ENCODE assay signal across 9 mouse cellular contexts in the genomic region with DNA sequence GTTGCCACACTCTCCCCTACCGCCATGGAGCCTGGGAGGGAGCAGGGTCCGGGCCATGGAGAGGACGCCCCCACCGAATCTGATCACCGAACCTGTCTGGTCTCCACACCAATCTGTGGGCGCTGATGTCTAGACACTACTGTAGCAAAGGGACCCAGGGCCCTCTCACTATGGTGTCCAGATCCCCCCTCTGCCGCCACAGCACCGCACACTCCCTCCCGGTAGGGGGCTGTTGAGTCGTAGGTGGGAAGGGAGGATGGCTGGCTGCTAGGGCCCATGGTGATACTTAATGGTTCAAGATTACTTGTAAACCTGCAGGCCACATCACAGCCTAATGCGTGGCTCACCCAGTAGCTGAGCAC. TPM values are rescaled to one million over a fixed set of nuclear protein-coding genes. Genes with fewer than 3 reads are reported as not detected.
A peak's percentile ranks its signal among the peaks of the same experiment; 100 is the strongest.
DNase-seq lines count a peak whose midpoint lies in the region; ATAC-seq and TF ChIP-seq lines count a peak whose summit lies in the region.
"Had no signal": no experiment of that assay in that cellular context is flagged by ENCODE, and none has a peak within 500 bp of the region (broad histone marks: within the 10 kb centered on the region; RNA-seq: fewer than 3 reads in every experiment).

No protein-coding gene starts in this region.

- H3K9ac ChIP-seq in lung, embryonic 14.5 days, result peak overlapping the region; percentile 74

- TF ChIP-seq POLR2A in bone marrow macrophage, adult 2 months (IDR thresholded peaks at IDR 0.05; ENCODE audit: borderline replicate concordance, low read depth, low read length), result no peak

- 3% methylated on average over 11 of the region's 11 CpGs for WGBS in lung, embryonic 14.5 days

- no peaks in the 10 kb centered on the region for H3K9me3 ChIP-seq in lung, embryonic 14.5 days (ENCODE audit: low read depth, low read length)
- no peaks in the 10 kb centered on the region for H3K9me3 ChIP-seq in megakaryocyte, embryonic 14.5 days

- DNase-seq in lung, embryonic 14.5 days, result no peak
- DNase-seq in lung, postnatal 36 days, result no peak
- peak; percentile 70 for DNase-seq in thymus, postnatal 4 days
- DNase-seq in urinary bladder, postnatal 36 days (ENCODE audit: low spot score in 2 of 2), result no peak

- TF ChIP-seq CTCF in lung, embryonic 14.5 days (IDR thresholded peaks at IDR 0.05; ENCODE audit: low read depth), result no peak; the same call in 1 of the 2 replicates
- TF ChIP-seq CTCF in bone marrow macrophage, adult 2 months (IDR thresholded peaks at IDR 0.05; ENCODE audit: low read depth, low read length), result no peak

- H3K4me3 ChIP-seq in lung, embryonic 14.5 days (ENCODE audit: low read depth, low read length), result peak overlapping the region; percentile 65
- peak overlapping the region; percentile 65 for H3K4me3 ChIP-seq in bone marrow macrophage, adult 2 months (ENCODE audit: insufficient read depth, low read length)
- H3K4me3 ChIP-seq in megakaryocyte, embryonic 14.5 days (replicated peaks), result peak overlapping the region; percentile 96

- H3K36me3 ChIP-seq in lung, embryonic 14.5 days (ENCODE audit: insufficient read depth), result peaks cover 15% of the 10 kb centered on the region
- H3K36me3 ChIP-seq in megakaryocyte, embryonic 14.5 days (replicated peaks; ENCODE audit: low read length), result peaks cover 49% of the 10 kb centered on the region

- ATAC-seq in lung, embryonic 14.5 days (ENCODE audit: insufficient read depth), result peak; percentile 48
- ATAC-seq in granulocyte monocyte progenitor cell, adult 5-6 weeks (replicated peaks; ENCODE audit: poor library complexity, severe bottlenecking), result peak; percentile 65
- ATAC-seq in erythroid progenitor cell, adult 5-6 weeks (replicated peaks; ENCODE audit: low FRiP score, poor library complexity, severe bottlenecking), result no peak

- H3K4me2 ChIP-seq in lung, embryonic 14.5 days, result peak overlapping the region; percentile 80

- H3K4me1 ChIP-seq in lung, embryonic 14.5 days (ENCODE audit: insufficient read depth), result no peaks in the 10 kb centered on the region
- no peaks in the 10 kb centered on the region for H3K4me1 ChIP-seq in bone marrow macrophage, adult 2 months (ENCODE audit: control insufficient read depth, insufficient read depth, low read length)
- peaks cover 97% of the 10 kb centered on the region for H3K4me1 ChIP-seq in megakaryocyte, embryonic 14.5 days

- H3K27me3 ChIP-seq in lung, embryonic 14.5 days (ENCODE audit: insufficient read depth, low read length), result no peaks in the 10 kb centered on the region
- H3K27me3 ChIP-seq in megakaryocyte, embryonic 14.5 days (replicated peaks), result peaks cover 36% of the 10 kb centered on the region

- peak overlapping the region; percentile 93 for H3K27ac ChIP-seq in lung, embryonic 14.5 days (ENCODE audit: low read depth)
- no peak overlapping the region for H3K27ac ChIP-seq in bone marrow macrophage, adult 2 months (ENCODE audit: insufficient read depth, low read depth, low read length)

RNA-seq across cellular contexts. Expression of a gene that starts 0.6 kb away (rescaled TPM):
- not detected in 2 replicates for polyA plus RNA-seq in lung, embryonic 14.5 days (2014; fragmentation: Nextera tagmentation; extraction: Ambion mirVana)
- not detected in 2 replicates for polyA plus RNA-seq in bone marrow macrophage, adult 2 months (2012; ENCODE audit: insufficient read depth, insufficient read length, missing spikeins)
- not detected in 2 replicates for total RNA-seq in granulocyte monocyte progenitor cell, adult 5-6 weeks (2014; fragmentation: Nextera tagmentation)
- not detected in 2 replicates for total RNA-seq in granulocyte monocyte progenitor cell, adult 5-6 weeks (2017)
- polyA plus RNA-seq in megakaryocyte, embryonic 14.5 days (2012; ENCODE audit: insufficient read depth, low replicate concordance), result not detected in 2 replicates
- not detected in 2 replicates for total RNA-seq in erythroid progenitor cell, adult 5-6 weeks (2015; ENCODE audit: low replicate concordance)
- 1.9 TPM in 1 of 2 replicates, not detected in the other for total RNA-seq in erythroid progenitor cell, adult 5-6 weeks (2017; ENCODE audit: low replicate concordance)
- total RNA-seq: left cerebral cortex, postnatal 14 days had no signal

RNA-seq across cellular contexts. Expression of a gene that starts 7.2 kb away (rescaled TPM):
- 269 and 311 TPM in 2 replicates for polyA plus RNA-seq in lung, embryonic 14.5 days (2014; fragmentation: Nextera tagmentation; extraction: Ambion mirVana)
- 1.5 TPM in 1 of 2 replicates, not detected in the other for polyA plus RNA-seq in bone marrow macrophage, adult 2 months (2012; ENCODE audit: insufficient read depth, insufficient read length, missing spikeins)
- 22.7 and 32.6 TPM in 2 replicates for total RNA-seq in granulocyte monocyte progenitor cell, adult 5-6 weeks (2014; fragmentation: Nextera tagmentation)
- 9.6 and 20.4 TPM in 2 replicates for total RNA-seq in granulocyte monocyte progenitor cell, adult 5-6 weeks (2017)
- 19.7 and 90.5 TPM in 2 replicates for polyA plus RNA-seq in megakaryocyte, embryonic 14.5 days (2012; ENCODE audit: insufficient read depth, low replicate concordance)
- total RNA-seq in erythroid progenitor cell, adult 5-6 weeks (2015; ENCODE audit: low replicate concordance), result 3.8 and 7.2 TPM in 2 replicates
- total RNA-seq in erythroid progenitor cell, adult 5-6 weeks (2017; ENCODE audit: low replicate concordance), result 0.77 and 7.2 TPM in 2 replicates

RNA-seq across cellular contexts. Expression of a gene that starts 17.2 kb away (rescaled TPM):
- 30.2 and 32.9 TPM in 2 replicates for polyA plus RNA-seq in lung, embryonic 14.5 days (2014; fragmentation: Nextera tagmentation; extraction: Ambion mirVana)
- 35.3 and 38.5 TPM in 2 replicates for polyA plus RNA-seq in bone marrow macrophage, adult 2 months (2012; ENCODE audit: insufficient read depth, insufficient read length, missing spikeins)
- 42.4 and 46.7 TPM in 2 replicates for total RNA-seq in granulocyte monocyte progenitor cell, adult 5-6 weeks (2014; fragmentation: Nextera tagmentation)
- 50.2 and 55.2 TPM in 2 replicates for total RNA-seq in granulocyte monocyte progenitor cell, adult 5-6 weeks (2017)
- 34.1 and 41.8 TPM in 2 replicates for polyA plus RNA-seq in megakaryocyte, embryonic 14.5 days (2012; ENCODE audit: insufficient read depth, low replicate concordance)
- 12.2 and 12.6 TPM in 2 replicates for total RNA-seq in erythroid progenitor cell, adult 5-6 weeks (2015; ENCODE audit: low replicate concordance)
- total RNA-seq in erythroid progenitor cell, adult 5-6 weeks (2017; ENCODE audit: low replicate concordance), result 6.2 and 12.0 TPM in 2 replicates

RNA-seq across cellular contexts. Expression of a gene that starts 41.2 kb away (rescaled TPM):
- 28.3 and 30.0 TPM in 2 replicates for polyA plus RNA-seq in lung, embryonic 14.5 days (2014; fragmentation: Nextera tagmentation; extraction: Ambion mirVana)
- polyA plus RNA-seq in bone marrow macrophage, adult 2 months (2012; ENCODE audit: insufficient read depth, insufficient read length, missing spikeins), result not detected in 2 replicates
- total RNA-seq in granulocyte monocyte progenitor cell, adult 5-6 weeks (2014; fragmentation: Nextera tagmentation), result 11.1 and 13.9 TPM in 2 replicates
- total RNA-seq in granulocyte monocyte progenitor cell, adult 5-6 weeks (2017), result 8.3 and 9.3 TPM in 2 replicates
- polyA plus RNA-seq in megakaryocyte, embryonic 14.5 days (2012; ENCODE audit: insufficient read depth, low replicate concordance), result 1.2 TPM in 1 of 2 replicates, not detected in the other
- total RNA-seq in erythroid progenitor cell, adult 5-6 weeks (2015; ENCODE audit: low replicate concordance), result not detected in 2 replicates
- total RNA-seq in erythroid progenitor cell, adult 5-6 weeks (2017; ENCODE audit: low replicate concordance), result not detected in 2 replicates
